Mouse (Mus musculus): ENCODE results near the gene Gm15155. TPM values are rescaled to one million over a fixed set of nuclear protein-coding genes. Genes with fewer than 3 reads are reported as not detected.
"Not testable (repeated sequence)": the region's sequence is repeated elsewhere in the genome, so short reads cannot be mapped to it uniquely, and the experiment has no call there.

The Gm15155 gene
- polyA plus RNA-seq, 1 experiment from 2014 or later = 0.95 TPM

GRCm38 (mm10) chrX:155625671-155626196 is 1.2 kb downstream of the Gm15155 start:
- no peaks in the 10 kb centered on the region for H3K36me3 ChIP-seq
- no peak for ATAC-seq (ENCODE audit: low FRiP score)
- H3K4me3 ChIP-seq (replicated peaks) = peak overlapping the region; percentile 20; the same call in 1 of the 2 replicates
- H3K9me3 ChIP-seq (replicated peaks) = no peaks in the 10 kb centered on the region
- no peaks in the 10 kb centered on the region for H3K27me3 ChIP-seq (replicated peaks)
- H3K9ac ChIP-seq (replicated peaks) = no peak overlapping the region
- no peak overlapping the region for H3K27ac ChIP-seq (replicated peaks)
- no peaks in the 10 kb centered on the region for H3K4me1 ChIP-seq
- 11% methylated on average over 13 of the region's 13 CpGs for WGBS
- H3K4me2 ChIP-seq = peak overlapping the region; percentile 70

- WGBS = 15% methylated on average over 1 of the region's 1 CpGs
- H3K27me3 ChIP-seq (replicated peaks) = no peaks in the 10 kb centered on the region
- H3K9me3 ChIP-seq (replicated peaks) = no peaks in the 10 kb centered on the region
- no peaks in the 10 kb centered on the region for H3K36me3 ChIP-seq
- H3K4me1 ChIP-seq = no peaks in the 10 kb centered on the region
- H3K27ac ChIP-seq (replicated peaks) = no peak overlapping the region
- H3K9ac ChIP-seq (replicated peaks) = no peak overlapping the region
- no peak overlapping the region for H3K4me2 ChIP-seq
- no peak overlapping the region for H3K4me3 ChIP-seq (replicated peaks)
- no peak for ATAC-seq (ENCODE audit: low FRiP score)
These were observed 19.4 kb downstream of the Gm15155 start for GRCm38 (mm10) chrX:155643975-155644374.

GRCm38 (mm10) chrX:155645975-155646374 is 21.4 kb downstream of the Gm15155 start:
- no peak for ATAC-seq (ENCODE audit: low FRiP score)
- Histone ChIP-seq H3K36me3 (no peaks in the 10 kb centered on the region), H3K27me3 (replicated peaks) (no peaks in the 10 kb centered on the region), H3K4me1 (no peaks in the 10 kb centered on the region), H3K4me3 (replicated peaks) (no peak overlapping the region), H3K9ac (replicated peaks) (no peak overlapping the region), H3K4me2 (no peak overlapping the region), H3K9me3 (replicated peaks) (no peaks in the 10 kb centered on the region), H3K27ac (replicated peaks) (no peak overlapping the region)
- 83% methylated on average over 3 of the region's 3 CpGs for WGBS

- Histone ChIP-seq H3K9ac (replicated peaks) (no peak overlapping the region), H3K4me1 (no peaks in the 10 kb centered on the region), H3K27me3 (replicated peaks) (no peaks in the 10 kb centered on the region), H3K4me2 (no peak overlapping the region), H3K36me3 (no peaks in the 10 kb centered on the region), H3K4me3 (replicated peaks) (no peak overlapping the region), H3K27ac (replicated peaks) (no peak overlapping the region), H3K9me3 (replicated peaks) (no peaks in the 10 kb centered on the region)
- 69% methylated on average over 1 of the region's 1 CpGs for WGBS
- ATAC-seq (ENCODE audit: low FRiP score) = no peak
These were observed 33.4 kb downstream of the Gm15155 start for GRCm38 (mm10) chrX:155657971-155658370.

- H3K4me2 ChIP-seq; H3K4me3 ChIP-seq (replicated peaks); ATAC-seq (ENCODE audit: low FRiP score); H3K9me3 ChIP-seq (replicated peaks); H3K9ac ChIP-seq (replicated peaks); H3K27me3 ChIP-seq (replicated peaks); H3K27ac ChIP-seq (replicated peaks); H3K4me1 ChIP-seq; H3K36me3 ChIP-seq: not testable (repeated sequence)
- 97% methylated on average over 1 of the region's 1 CpGs for WGBS
These were observed 65.9 kb downstream of the Gm15155 start for GRCm38 (mm10) chrX:155690440-155690839.

- H3K4me1 ChIP-seq = no peaks in the 10 kb centered on the region
- 85% methylated on average over 3 of the region's 3 CpGs for WGBS
- H3K4me2 ChIP-seq = no peak overlapping the region
These were observed 99.6 kb downstream of the Gm15155 start for GRCm38 (mm10) chrX:155724157-155724556.

GRCm38 (mm10) chrX:155728387-155728786 is 103.8 kb downstream of the Gm15155 start:
- H3K27me3 ChIP-seq (replicated peaks) = no peaks in the 10 kb centered on the region
- H3K4me1 ChIP-seq = no peaks in the 10 kb centered on the region
- no peak for ATAC-seq (ENCODE audit: low FRiP score)
- 78% methylated on average over 1 of the region's 1 CpGs for WGBS
- no peak overlapping the region for H3K9ac ChIP-seq (replicated peaks)
- no peak overlapping the region for H3K4me3 ChIP-seq (replicated peaks)
- H3K36me3 ChIP-seq = no peaks in the 10 kb centered on the region
- no peak overlapping the region for H3K27ac ChIP-seq (replicated peaks)
- no peak overlapping the region for H3K4me2 ChIP-seq
- no peaks in the 10 kb centered on the region for H3K9me3 ChIP-seq (replicated peaks)

More at GRCm38 (mm10) chrX:155724157-155724556, 99.6 kb downstream of the Gm15155 start:
- Histone ChIP-seq H3K9me3 (replicated peaks) (no peaks in the 10 kb centered on the region), H3K4me3 (replicated peaks) (no peak overlapping the region), H3K36me3 (no peaks in the 10 kb centered on the region), H3K27me3 (replicated peaks) (no peaks in the 10 kb centered on the region), H3K9ac (replicated peaks) (no peak overlapping the region), H3K27ac (replicated peaks) (no peak overlapping the region)
- no peak for ATAC-seq (ENCODE audit: low FRiP score)

- Histone ChIP-seq H3K4me3 (replicated peaks) (no peak overlapping the region), H3K9me3 (replicated peaks) (no peaks in the 10 kb centered on the region), H3K27ac (replicated peaks) (no peak overlapping the region), H3K27me3 (replicated peaks) (no peaks in the 10 kb centered on the region), H3K4me1 (no peaks in the 10 kb centered on the region), H3K9ac (replicated peaks) (no peak overlapping the region), H3K36me3 (no peaks in the 10 kb centered on the region), H3K4me2 (no peak overlapping the region)
- WGBS = 47% methylated on average over 1 of the region's 1 CpGs
- no peak for ATAC-seq (ENCODE audit: low FRiP score)
These were observed 263.6 kb downstream of the Gm15155 start for GRCm38 (mm10) chrX:155888118-155888517.

- no peak overlapping the region for H3K4me2 ChIP-seq
- no peak for ATAC-seq (ENCODE audit: low FRiP score)
- no peak overlapping the region for H3K9ac ChIP-seq (replicated peaks)
- no peaks in the 10 kb centered on the region for H3K27me3 ChIP-seq (replicated peaks)
- 85% methylated on average over 1 of the region's 1 CpGs for WGBS
- H3K27ac ChIP-seq (replicated peaks) = no peak overlapping the region
- no peaks in the 10 kb centered on the region for H3K36me3 ChIP-seq
- no peaks in the 10 kb centered on the region for H3K9me3 ChIP-seq (replicated peaks)
- no peak overlapping the region for H3K4me3 ChIP-seq (replicated peaks)
- H3K4me1 ChIP-seq = no peaks in the 10 kb centered on the region
These were observed 275.5 kb downstream of the Gm15155 start for GRCm38 (mm10) chrX:155900040-155900439.

GRCm38 (mm10) chrX:155901742-155902141 is 277.2 kb downstream of the Gm15155 start:
- Histone ChIP-seq H3K4me1 (no peaks in the 10 kb centered on the region), H3K4me3 (replicated peaks) (no peak overlapping the region), H3K4me2 (no peak overlapping the region), H3K27me3 (replicated peaks) (no peaks in the 10 kb centered on the region), H3K9me3 (replicated peaks) (no peaks in the 10 kb centered on the region), H3K9ac (replicated peaks) (no peak overlapping the region), H3K27ac (replicated peaks) (no peak overlapping the region), H3K36me3 (no peaks in the 10 kb centered on the region)
- no peak for ATAC-seq (ENCODE audit: low FRiP score)

- WGBS = 16% methylated on average over 1 of the region's 1 CpGs
- Histone ChIP-seq H3K9me3 (replicated peaks) (no peaks in the 10 kb centered on the region), H3K4me2 (no peak overlapping the region), H3K27me3 (replicated peaks) (no peaks in the 10 kb centered on the region), H3K36me3 (no peaks in the 10 kb centered on the region), H3K9ac (replicated peaks) (no peak overlapping the region), H3K4me3 (replicated peaks) (no peak overlapping the region), H3K27ac (replicated peaks) (no peak overlapping the region), H3K4me1 (no peaks in the 10 kb centered on the region)
- no peak for ATAC-seq (ENCODE audit: low FRiP score)
These were observed 278.6 kb downstream of the Gm15155 start for GRCm38 (mm10) chrX:155903108-155903507.

GRCm38 (mm10) chrX:156009756-156010155 is 385.2 kb downstream of the Gm15155 start:
- Histone ChIP-seq H3K27ac (replicated peaks) (no peak overlapping the region), H3K4me2 (no peak overlapping the region), H3K36me3 (no peaks in the 10 kb centered on the region), H3K4me3 (replicated peaks) (no peak overlapping the region), H3K27me3 (replicated peaks) (no peaks in the 10 kb centered on the region), H3K4me1 (no peaks in the 10 kb centered on the region), H3K9me3 (replicated peaks) (no peaks in the 10 kb centered on the region), H3K9ac (replicated peaks) (no peak overlapping the region)
- 77% methylated on average over 1 of the region's 1 CpGs for WGBS
- ATAC-seq (ENCODE audit: low FRiP score) = no peak

GRCm38 (mm10) chrX:156155776-156156175 is 531.2 kb downstream of the Gm15155 start:
- H3K36me3 ChIP-seq = no peaks in the 10 kb centered on the region
- no peak for ATAC-seq (ENCODE audit: low FRiP score)
- H3K9ac ChIP-seq (replicated peaks) = no peak overlapping the region
- no peaks in the 10 kb centered on the region for H3K4me1 ChIP-seq
- H3K4me3 ChIP-seq (replicated peaks) = no peak overlapping the region
- H3K9me3 ChIP-seq (replicated peaks) = no peaks in the 10 kb centered on the region
- no peak overlapping the region for H3K4me2 ChIP-seq
- H3K27ac ChIP-seq (replicated peaks) = no peak overlapping the region
- H3K27me3 ChIP-seq (replicated peaks) = no peaks in the 10 kb centered on the region
- 74% methylated on average over 2 of the region's 2 CpGs for whole genome bisulfite sequencing
